Mouse (Mus musculus) small intestine, adult 2 months (tissue): ENCODE results near the gene Bzw2.

Experiments
- CTCF ChIP-seq: fragments of 200-500 bp; IDR thresholded peaks from 2 replicates; pipeline ENCODE4 v1.5.1; 2012; ENCODE audit warnings: low read depth, mild to moderate bottlenecking, control low read depth, inconsistent platforms, low read length, moderate library complexity, mixed read lengths; ENCODE audit not compliant: insufficient replicate concordance, insufficient read length; ENCODE audit errors: extremely low read depth
- POLR2A ChIP-seq: fragments of 200-500 bp; IDR thresholded peaks from 2 replicates; pipeline ENCODE4 v1.6.1; 2012; ENCODE audit warnings: low read depth, mild to moderate bottlenecking, control low read depth, inconsistent platforms, low read length, moderate library complexity

- TF ChIP-seq POLR2A (no peak), CTCF (no peak)
These were observed 72.5 kb downstream of the Bzw2 start for GRCm38 (mm10) chr12:36085380-36085779.
